ENCODE assay signal across 18 mouse cellular contexts in genomic region chr15:13030641-13031040, GRCm38 (mm10).
"Had no signal": no experiment of that assay in that cellular context is flagged by ENCODE, and none has a peak within 500 bp of the region (broad histone marks: within the 10 kb centered on the region; RNA-seq: fewer than 3 reads in every experiment).

No protein-coding gene starts in this region.

- H3K9me3 ChIP-seq: lung, embryonic 15.5 days; midbrain, embryonic 13.5 days; midbrain, embryonic 15.5 days; neural tube, embryonic 12.5 days; stomach, embryonic 15.5 days had no signal

- H3K27me3 ChIP-seq: lung, embryonic 15.5 days; megakaryocyte, embryonic 14.5 days; midbrain, embryonic 13.5 days; midbrain, embryonic 15.5 days; neural tube, embryonic 12.5 days; stomach, embryonic 15.5 days had no signal

- H3K36me3 ChIP-seq: lung, embryonic 15.5 days; midbrain, embryonic 15.5 days; stomach, embryonic 15.5 days had no signal

- H3K4me1 ChIP-seq: lung, embryonic 15.5 days; megakaryocyte, embryonic 14.5 days; midbrain, embryonic 13.5 days; midbrain, embryonic 15.5 days; neural tube, embryonic 12.5 days; stomach, embryonic 15.5 days had no signal

- H3K9ac ChIP-seq: liver, postnatal 0 days; lung, embryonic 15.5 days; midbrain, embryonic 13.5 days; midbrain, embryonic 15.5 days; neural tube, embryonic 12.5 days; stomach, embryonic 15.5 days had no signal

- H3K4me3 ChIP-seq: lung, embryonic 15.5 days; megakaryocyte, embryonic 14.5 days; midbrain, embryonic 13.5 days; midbrain, embryonic 15.5 days; neural tube, embryonic 12.5 days; stomach, embryonic 15.5 days had no signal

- ATAC-seq: liver, postnatal 0 days; lung, postnatal 0 days; midbrain, embryonic 13.5 days; midbrain, embryonic 15.5 days had no signal

- H3K4me2 ChIP-seq: lung, embryonic 15.5 days; midbrain, embryonic 11.5 days; midbrain, embryonic 13.5 days; midbrain, embryonic 15.5 days; neural tube, embryonic 12.5 days; stomach, embryonic 15.5 days had no signal

- DNase-seq: liver, postnatal 0 days; lung, adult 2 months; lung, postnatal 14 days; lung, postnatal 36 days; right cerebral cortex, postnatal 14 days; thymus, adult 18-20 months; thymus, postnatal 14 days; thymus, postnatal 36 days had no signal

- H3K27ac ChIP-seq: lung, embryonic 15.5 days; macrophage; midbrain, embryonic 13.5 days; midbrain, embryonic 15.5 days; neural tube, embryonic 12.5 days; stomach, embryonic 15.5 days; stomach, postnatal 0 days had no signal
